Mouse (Mus musculus): Measurements from ENCODE around the gene Scn2a.

- TF ChIP-seq CTCF (IDR thresholded peaks at IDR 0.05; ENCODE audit: low read depth, low read length) (no peak), POLR2A (IDR thresholded peaks at IDR 0.05; ENCODE audit: borderline replicate concordance, low read depth, low read length) (no peak)
These were observed 43.3 kb downstream of the Scn2a start for GRCm38 (mm10) chr2:65663892-65664291.
